Mouse (Mus musculus) B cell, adult (primary cell): ENCODE measurements around the gene Cyp2d10. TPM values are rescaled to one million over a fixed set of nuclear protein-coding genes. Genes with fewer than 3 reads are reported as not detected.

ENCODE experiments used
- total RNA-seq: library from RNA; stranded (reverse); gene quantifications from 4 replicates; pipeline ENCODE4 v1.2.4, GENCODE M21; 2023; ENCODE audit not compliant: inconsistent age

The Cyp2d10 gene
- not detected in 4 replicates for total RNA-seq

DNA sequence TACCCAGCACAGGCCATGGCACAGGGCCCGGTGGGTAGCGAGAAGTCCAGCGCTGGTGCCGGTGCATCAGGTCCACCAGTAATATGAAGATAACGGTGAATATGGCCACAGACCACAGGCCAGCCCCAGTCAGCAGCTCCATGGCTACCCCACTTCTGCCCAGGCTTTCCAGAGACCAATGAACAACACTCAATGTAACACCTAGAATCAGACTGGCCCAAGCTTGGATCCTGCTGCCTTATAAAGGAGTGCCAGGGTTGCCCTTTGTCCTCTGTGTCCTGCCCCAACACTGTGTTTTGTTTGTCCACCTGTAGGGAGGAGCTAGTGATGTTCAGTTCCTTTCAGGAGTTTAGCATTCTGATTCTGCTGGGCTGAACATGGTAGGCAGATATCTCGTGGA, at the start of gene Cyp2d10:
TSS of gene Cyp2d10 (minus strand) at position 215 of the 400 bp plus-strand sequence.

DNA sequence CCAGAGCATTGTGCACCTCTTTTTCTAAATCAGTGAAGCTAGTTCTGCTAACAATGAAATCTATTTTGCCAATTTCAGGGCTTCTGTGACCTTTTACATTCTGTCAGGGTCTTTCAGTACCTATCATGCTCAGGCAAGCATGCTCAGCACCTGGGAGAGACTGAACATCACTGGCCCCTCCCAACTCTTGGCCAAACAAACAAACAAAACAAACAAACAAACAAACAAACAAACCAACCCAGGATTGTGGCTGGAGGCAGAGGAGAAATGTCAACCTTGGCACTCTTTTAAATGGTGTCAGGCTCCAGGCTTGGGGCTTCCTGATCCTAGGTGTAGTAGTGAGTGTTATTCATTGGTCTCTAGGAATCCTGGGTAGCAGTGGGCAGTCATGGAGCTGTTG, 26.1 kb upstream of the Cyp2d10 start, which contains the start of gene Cyp2d9:
TSS of gene Cyp2d9 (plus strand) at position 301 of the 400 bp plus-strand sequence.

DNA sequence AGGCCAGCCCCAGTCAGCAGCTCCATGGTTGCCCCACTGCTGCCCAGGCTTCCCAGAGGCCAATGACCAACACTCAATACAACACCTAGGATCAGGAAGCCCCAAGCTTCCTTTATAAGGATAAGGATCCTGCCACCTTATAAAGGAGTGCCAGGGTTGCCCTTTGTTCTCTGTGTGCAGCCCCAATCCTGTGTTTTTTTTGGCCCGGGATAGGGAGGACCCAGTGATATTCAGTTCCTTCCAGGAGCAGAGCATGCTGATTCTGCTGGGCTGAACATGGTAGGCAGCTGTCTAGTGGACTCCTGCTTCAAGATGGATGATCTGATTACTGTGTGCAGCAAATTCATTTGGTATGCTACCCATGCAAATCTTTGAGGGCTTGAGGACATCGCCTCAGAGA, 13.1 kb downstream of the Cyp2d10 start, which contains the start of gene Cyp2d11:
TSS of gene Cyp2d11 (minus strand) at position 101 of the 400 bp plus-strand sequence.

DNA sequence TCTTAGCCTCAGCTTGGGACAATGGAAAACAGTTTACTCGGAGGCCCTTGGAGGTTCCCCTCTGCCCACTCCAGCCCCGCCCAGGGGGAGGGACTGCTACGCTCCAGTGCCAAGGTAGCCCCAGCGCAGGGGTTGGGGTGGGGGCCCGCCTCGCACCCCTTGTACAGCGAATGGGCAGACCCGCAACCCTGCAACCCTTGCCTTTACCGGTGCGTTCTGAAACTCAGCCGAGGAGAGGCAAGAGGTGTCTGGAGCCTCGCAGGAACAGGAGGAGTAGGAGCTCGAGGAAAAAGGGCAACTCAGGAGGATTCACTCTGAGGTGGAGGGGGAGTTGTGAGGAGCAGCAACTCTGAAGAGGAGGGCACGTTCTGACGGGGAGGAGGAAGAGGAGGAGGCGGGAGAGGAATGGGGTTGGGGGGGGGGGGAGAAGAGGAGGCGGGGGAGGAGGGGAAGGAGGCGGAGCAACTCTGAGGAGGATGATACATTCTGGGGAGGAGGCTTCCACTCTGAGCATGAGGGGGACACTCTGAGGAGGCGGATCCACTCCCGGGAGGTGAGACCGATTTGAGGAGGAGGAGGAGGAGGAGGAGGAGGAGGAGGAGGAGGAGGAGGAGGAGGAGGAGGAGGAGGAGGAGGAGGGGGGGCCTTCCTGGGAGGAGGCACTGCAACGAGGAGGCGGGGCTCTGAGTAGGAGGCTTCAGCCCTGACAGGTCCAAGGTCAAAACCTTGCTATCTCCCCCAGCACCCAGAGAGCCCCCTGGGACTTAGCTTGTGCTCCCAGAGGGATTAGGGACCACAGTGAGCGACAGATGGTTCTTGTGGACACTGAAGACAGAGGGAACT, 26.9 kb downstream of the Cyp2d10 start, which contains the start of gene Cyp2d22:
TSS of gene Cyp2d22 (minus strand) at position 390 of the 843 bp plus-strand sequence.

DNA sequence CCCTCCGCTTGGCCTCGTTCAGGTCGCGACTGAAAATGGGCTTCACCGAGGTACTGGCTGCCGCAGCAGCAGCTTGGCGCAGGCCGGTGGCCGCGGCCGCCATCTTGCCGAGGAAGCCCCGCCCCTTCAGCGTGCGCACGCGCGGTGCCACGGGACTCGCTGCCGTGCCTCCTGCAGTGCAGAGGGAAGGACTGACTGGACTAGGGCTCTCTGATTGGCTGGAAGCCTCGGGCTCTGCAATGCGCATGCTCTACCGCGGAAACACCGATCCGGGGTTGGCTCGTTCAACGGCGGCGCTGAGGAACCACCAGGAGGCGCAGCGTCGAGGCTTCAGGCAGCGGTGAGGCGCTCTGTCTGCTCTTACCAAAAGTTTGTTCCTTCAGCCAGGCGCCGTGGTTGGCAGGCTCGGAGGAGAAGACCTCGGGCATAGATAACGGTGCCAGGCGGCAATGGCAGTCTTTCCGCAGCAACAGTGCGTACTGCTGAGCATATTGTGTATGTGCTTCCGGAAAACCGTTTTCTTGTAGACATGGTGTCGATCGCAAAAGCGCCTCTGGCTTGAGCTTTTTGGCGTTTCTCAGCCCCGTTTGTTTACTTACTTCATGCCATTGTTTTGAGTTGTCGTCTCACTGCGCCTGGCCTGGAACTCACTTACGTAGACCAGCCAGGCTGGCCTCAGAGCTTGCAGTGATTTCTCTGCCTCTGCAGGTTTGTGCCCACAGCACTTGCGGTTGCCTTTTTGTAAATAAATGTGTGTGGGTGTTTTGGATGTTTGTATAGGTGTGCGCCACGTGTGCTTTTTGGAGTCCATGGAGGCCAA, 52.7 kb downstream of the Cyp2d10 start, which contains the start of gene Ndufa6:
TSS of gene Ndufa6 (minus strand) at position 197 of the 820 bp plus-strand sequence.

Other genes with a start within 250 kb of the Cyp2d10 start
- 5.5 to 8.9 TPM (median 6.7 TPM) in 4 replicates for gene Shisa8, start 194.4 kb downstream of the Cyp2d10 start, total RNA-seq
- gene Tnfrsf13c, start 182.8 kb downstream of the Cyp2d10 start, total RNA-seq: 309 to 334 TPM (median 329 TPM) in 4 replicates
- 0.77 to 4.2 TPM (median 1.6 TPM) in 4 replicates for gene Cenpm, start 162.4 kb downstream of the Cyp2d10 start, total RNA-seq
- 0.32 TPM in 1 of 4 replicates, not detected in the others for gene 1500009C09Rik, start 154.8 kb downstream of the Cyp2d10 start, total RNA-seq
- 0.48 TPM in 1 of 4 replicates, not detected in the others for gene Sept3, start 132.3 kb downstream of the Cyp2d10 start, total RNA-seq
- not detected in 4 replicates for gene Wbp2nl, start 108.2 kb downstream of the Cyp2d10 start, total RNA-seq
- gene Naga, start 68.3 kb downstream of the Cyp2d10 start, total RNA-seq: 44.4 to 66.9 TPM (median 50.7 TPM) in 4 replicates
- 0.24 TPM in 1 of 4 replicates, not detected in the others for gene Pheta2, start 68.3 kb downstream of the Cyp2d10 start, total RNA-seq
- gene Smdt1, start 68.2 kb downstream of the Cyp2d10 start, total RNA-seq: 85.5 to 111 TPM (median 94.6 TPM) in 4 replicates
- gene Ndufa6, start 52.9 kb downstream of the Cyp2d10 start, total RNA-seq: 95.5 to 108 TPM (median 98.9 TPM) in 4 replicates
- 4.4 to 8.3 TPM (median 6.6 TPM) in 4 replicates for gene Cyp2d22, start 26.9 kb downstream of the Cyp2d10 start, total RNA-seq
- gene Cyp2d11, start 13.2 kb downstream of the Cyp2d10 start, total RNA-seq: not detected in 4 replicates
- gene Cyp2d9, start 26.2 kb upstream of the Cyp2d10 start, total RNA-seq: not detected in 4 replicates
- not detected in 4 replicates for gene Cyp2d12, start 147.9 kb upstream of the Cyp2d10 start, total RNA-seq
- not detected in 4 replicates for gene Cyp2d34, start 213.8 kb upstream of the Cyp2d10 start, total RNA-seq